Mouse (Mus musculus) natural killer cell, adult 2 months (primary cell): ENCODE results near the gene Dctpp1.
A peak's percentile ranks its signal among the peaks of the same experiment; 100 is the strongest.
"Not testable (repeated sequence)": the region's sequence is repeated elsewhere in the genome, so short reads cannot be mapped to it uniquely, and the experiment has no call there.

Experiments used
- DNase-seq, 2 experiments: peaks; one replicate each; pipeline ENCODE4 v3.0.0; 2022; ENCODE audit warnings: low spot score in 2 of 2

Dctpp1 gene

DNA sequence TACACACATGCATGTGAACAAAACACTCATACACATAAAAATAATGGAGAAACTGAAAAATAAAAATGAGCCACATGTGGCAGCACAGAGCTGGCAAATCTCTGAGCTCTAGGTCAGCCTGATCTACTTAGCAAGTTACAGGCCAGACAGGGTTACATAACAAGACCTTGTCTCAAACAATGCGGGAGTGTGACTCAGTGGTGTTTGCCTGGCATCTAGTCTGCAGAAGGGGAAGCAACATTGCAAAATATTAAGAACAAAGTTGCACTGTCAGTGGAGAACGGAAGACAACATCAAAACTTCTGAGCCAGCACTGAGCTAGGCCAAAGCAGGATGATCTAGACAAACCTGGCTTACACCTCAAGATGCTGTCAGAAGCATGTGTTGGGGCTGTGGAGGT, 9.7 kb upstream of the Dctpp1 start:
- DNase-seq: no peak

DNA sequence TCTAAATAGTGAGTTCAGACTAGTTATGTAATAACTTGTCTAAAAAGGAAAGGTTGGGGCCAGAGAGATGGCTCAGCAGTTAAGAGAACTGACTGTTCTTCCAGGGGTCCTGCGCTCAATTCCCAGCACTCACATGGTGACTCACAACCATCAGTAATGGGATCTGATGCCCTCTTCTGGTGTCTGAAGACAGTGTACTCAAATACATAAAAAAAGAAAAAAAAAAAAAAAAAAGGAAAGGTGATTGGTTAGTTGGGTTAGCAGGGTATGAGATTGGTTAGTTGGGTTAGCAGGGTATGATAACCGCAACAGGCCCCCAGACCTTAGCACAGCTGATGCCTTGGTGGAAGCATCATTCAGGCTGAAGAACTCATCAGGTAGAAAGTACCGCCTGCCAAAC, 3.0 kb upstream of the Dctpp1 start:
- no peak for DNase-seq

DNA sequence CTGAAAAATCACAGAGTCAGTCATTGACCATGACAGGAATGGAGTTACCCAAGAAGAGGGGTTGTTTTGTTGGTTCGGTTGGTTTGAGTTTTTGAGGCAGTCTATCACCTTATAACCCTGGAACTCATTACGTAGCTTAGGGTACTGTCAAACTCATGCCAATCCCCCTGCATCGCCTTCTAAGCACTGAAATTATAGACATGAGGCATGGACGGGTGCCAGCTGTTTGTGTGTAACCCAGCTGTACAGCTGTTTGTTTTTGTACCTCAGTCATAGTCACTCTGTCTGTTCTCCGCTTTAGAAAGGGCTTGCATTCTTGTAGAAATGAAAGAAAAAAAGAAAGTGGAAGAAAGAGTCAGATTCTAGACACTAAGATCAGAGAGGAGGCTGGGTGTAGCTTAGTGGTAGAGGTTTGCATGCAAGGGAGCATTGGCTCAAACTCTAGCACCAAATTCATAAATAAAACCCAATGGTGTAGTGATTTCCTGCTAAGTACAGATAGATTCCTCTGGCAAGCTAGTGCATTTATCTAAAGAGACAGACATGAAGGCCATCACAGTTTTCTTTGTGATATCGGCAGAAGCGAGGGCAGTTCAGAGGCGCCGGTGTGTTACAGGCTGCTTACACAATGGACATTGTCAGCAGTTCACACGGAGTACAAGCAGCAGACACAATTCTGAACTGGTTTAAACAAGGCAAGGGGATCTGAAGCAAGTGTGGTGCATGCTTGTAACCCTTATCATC, 1.9 kb upstream of the Dctpp1 start:
- DNase-seq: no peak

DNA sequence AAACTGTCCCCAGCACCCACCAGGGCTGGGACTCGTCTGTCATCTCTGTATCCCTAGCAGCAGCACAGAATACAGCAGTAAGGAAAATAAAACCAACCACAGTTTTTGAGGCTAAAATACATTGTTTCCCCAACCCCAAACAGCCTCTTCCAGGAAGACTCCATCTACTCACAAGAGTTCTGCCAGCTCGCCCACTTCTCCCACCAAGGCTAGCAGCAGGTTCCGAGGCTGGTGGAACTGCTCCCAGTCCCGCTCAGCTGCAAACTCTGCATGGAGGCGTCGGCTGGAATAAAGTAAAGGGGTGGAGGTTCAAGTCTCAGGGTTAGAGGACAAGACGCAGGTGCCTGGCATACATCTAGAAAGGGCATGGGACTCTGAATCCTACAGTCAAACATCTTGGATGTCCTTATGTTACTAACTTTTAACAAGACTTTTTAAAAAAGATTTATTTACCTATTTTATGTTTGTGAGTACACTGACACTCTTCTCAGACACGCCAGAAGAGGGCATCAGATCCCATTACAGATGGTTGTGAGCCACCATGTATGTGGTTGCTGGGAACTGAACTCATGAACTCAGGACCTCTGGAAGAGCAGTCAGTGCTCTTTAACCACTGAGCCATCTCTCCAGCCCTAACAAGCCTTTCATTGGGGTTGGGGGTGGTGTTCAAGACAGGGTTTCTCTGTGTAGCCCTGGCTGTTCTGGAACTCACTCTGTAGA, 1.2 kb downstream of the Dctpp1 start:
- DNase-seq: no peak

DNA sequence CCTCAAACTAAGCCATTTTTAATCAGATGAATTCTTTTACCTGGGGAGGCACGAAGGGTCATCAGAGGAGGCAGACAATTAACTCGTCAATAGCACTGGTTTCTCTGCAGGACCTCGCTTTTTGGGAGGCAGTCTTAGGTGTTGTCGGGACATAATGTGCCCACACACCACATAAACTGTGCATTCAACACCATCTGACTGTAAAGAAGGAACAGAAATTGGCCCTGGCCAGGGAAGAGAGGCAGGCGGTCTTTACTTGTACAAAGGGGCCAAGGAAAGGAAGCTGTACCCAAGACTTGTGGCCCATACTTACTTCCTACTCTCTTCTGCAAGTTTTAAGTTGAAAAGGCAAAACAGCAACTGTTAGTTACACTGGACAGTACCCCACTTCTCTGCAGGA, 4.0 kb downstream of the Dctpp1 start:
- DNase-seq: no peak

DNA sequence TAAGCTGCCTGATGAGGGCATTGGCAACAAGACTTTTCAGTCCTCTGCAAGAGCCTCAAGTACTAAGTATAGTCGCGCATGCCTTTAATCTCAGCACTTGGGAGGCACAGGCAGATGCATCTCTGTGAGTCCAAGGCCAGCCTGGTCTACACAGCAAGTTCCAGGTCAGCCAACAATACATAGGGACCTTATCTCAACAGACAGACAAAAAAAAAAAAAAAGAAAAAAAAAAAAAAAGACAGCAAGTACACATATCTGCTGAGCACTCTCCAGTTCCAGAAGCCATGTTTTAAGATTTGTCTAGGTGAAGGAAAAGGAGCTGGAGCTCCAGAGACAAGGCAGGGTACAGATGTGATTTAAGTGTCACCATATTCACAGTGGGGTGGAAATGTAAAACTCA, 4.5 kb downstream of the Dctpp1 start:
- no peak for DNase-seq

DNA sequence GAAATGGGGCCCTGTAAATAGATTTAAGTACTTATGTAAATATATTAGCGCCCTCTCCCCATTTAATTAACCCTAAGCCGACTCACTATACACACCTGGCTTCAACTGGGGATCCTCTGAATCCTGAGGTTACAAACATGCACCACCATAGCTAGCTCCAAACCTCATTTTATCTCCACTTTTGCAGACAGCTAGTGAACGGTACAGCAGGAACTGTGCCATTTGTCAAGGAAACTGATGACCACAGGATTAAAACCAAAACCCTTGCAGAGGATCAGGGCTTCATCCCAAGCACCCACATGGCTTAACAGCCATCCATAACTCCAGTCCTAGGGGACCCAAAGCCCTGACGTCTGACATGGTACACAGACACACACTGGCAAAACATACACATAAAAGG, 5.5 kb downstream of the Dctpp1 start:
- no peak for DNase-seq

DNA sequence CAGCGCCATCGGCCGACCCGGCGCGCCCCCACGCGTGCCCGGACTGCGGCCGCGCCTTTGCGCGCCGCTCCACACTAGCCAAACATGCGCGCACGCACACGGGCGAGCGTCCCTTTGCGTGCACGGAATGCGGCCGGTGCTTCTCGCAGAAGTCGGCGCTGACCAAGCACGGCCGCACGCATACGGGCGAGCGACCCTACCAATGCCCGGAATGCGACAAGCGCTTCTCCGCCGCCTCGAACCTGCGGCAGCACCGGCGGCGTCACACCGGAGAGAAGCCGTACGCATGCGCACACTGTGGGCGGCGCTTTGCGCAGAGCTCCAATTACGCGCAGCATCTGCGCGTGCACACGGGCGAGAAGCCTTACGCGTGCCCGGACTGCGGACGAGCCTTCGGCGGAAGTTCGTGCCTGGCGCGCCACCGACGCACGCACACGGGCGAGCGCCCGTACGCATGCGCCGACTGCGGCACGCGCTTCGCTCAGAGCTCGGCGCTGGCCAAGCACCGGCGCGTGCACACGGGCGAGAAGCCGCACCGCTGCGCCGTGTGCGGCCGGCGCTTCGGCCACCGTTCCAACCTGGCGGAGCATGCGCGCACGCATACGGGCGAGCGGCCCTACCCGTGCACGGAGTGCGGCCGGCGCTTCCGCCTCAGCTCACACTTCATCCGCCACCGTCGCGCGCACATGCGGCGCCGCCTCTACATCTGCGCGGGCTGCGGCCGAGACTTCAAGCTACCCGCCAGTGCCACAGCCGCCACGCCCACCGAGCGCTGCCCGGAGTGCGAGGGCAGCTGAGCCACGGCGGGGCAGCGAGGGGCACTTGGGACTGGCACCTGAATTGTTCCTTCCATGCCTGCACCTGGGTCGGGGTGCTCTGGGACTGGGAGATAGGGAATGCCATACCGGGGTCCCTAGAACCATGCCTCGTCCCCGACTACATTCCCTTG, 6.4 kb downstream of the Dctpp1 start:
- DNase-seq: peak; percentile 89 to 93

DNA sequence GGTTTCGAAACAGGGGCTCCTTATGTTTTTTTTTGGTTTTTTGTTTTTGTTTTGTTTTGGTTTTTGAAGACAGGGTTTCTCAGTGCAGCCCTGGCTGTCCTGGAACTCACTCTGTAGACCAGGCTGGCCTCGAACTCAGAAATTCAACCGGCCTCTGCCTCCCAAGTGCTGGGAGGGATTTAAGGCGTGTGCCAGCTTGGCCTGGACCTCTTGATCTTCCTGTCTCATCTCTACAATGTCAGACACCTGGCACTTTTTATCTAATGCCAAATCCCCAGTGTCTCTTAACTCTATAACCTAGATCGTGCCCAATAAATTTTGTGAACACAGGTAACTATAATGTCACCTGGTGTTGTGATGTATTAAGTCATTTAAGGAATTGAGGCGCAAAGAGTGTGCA, 7.2 kb downstream of the Dctpp1 start:
- DNase-seq: no peak

DNA sequence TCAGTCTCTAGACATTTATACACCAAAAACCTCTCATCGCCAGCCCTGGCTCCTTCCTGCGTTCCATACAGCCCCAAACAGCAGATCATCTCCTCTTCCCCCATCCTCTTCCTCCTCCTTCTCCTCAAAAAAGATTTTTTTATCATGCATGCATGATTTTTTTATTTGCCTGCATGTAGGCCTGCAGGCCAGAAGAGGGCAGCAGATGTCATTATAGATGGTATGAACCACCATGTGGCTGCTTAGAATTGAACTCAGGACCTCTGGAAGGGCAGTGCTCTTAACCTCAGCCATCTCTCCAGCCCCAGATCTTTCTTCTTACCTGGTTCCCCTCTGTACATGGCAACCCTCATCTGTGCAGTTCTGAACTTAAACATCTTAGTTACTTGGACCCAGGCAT, 8.1 kb downstream of the Dctpp1 start:
- peak; percentile 38 to 40 for DNase-seq

DNA sequence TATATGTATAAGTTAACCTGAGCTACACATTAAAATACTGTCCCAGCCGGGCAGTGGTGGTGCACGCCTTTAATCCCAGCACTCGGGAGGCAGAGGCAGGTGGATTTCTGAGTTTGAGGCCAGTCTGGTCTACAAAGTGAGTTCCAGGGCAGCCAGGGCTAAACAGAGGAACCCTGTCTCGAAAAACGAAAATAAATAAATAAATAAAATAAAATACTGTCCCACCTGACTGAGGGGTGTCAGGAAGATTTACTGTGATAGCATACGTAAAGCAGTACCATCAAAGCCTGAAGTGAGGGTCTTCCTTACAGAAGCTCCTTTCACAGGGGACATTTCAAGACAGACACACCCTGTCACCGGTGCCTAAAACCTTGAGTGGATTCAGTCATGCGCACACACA, 10.0 kb downstream of the Dctpp1 start:
- DNase-seq: not testable (repeated sequence)

DNA sequence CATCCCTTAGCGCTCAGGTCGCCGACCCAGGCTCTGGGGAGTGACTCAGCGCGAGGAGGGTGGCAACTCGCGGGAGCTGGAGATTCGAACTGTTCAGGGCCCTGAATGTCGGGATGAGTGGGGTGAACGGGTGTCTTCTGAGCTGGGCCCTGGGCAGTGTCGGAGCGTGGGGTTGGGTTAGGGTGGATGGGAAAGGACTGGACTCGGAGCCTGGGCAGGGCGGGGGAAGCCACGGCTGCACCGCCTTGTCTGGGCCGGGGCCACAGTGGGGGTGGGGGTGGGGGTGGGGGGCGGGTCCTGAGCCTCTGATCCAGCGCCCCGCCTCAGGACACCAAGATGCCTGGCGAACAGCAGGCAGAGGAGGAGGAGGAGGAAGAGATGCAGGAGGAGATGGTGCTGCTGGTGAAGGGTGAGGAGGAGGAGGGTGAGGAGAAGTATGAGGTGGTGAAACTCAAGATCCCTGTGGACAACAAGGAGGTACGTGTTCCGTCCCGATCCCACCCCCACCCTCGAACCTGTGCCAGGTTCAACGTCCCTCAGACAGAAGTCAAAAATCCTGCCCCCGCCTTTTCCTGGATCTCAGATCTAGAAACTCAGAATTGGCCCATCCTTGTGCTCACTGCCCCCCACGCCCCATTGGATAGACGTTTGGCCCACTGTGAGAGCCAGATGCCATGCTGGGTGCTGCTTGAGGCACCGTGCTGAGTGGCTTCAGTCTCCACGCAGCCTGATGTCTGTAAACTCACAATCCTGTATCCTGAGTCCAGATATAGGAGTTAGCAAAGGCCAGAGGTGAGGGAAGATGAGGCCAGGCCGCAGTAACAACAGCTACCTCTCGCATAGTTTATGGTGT, 15.6 kb downstream of the Dctpp1 start:
- no peak for DNase-seq

DNA sequence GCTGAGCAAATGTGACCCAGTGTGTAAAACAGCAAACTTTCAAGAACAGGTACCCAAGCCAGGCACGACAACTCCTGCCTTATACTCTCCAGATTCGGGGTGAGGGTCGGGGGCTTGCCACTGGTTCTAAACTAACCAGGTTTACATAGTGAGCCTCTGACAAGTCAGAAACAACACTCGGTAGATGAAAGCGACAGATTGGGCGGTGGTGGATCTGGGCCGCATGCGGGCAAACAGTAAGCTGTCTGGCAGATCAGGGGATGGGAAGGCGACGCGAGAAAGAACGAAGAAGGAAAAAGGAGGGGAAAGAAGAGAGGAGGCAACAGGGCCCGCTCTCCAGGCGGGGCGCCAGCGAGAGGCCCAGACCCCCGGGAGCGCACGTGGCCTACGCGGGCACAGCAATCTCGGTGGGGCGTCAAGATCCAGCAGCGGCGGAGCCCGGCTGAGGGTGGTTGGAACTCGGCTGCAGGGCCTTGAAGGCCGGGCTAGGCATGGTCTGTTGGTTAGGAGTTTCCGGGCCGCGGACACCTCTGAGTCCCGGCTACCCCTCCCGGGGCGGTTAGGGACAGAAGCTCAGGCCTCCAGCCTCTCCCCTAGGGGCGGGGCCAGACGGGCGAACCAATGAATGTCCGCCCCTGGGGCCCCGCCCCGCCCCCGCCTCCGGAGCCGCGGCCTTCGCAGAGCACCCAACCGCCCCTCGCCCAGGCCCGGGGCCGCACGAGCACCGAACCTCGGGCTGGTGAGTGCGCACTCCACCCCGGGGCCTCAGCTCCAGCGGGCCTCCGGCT, 16.4 kb downstream of the Dctpp1 start, which contains the start of gene Zfp771:
Gene Zfp771 (plus strand): TSS at position 405 of the 788 bp plus-strand sequence.
- DNase-seq: peak; percentile 91

DNA sequence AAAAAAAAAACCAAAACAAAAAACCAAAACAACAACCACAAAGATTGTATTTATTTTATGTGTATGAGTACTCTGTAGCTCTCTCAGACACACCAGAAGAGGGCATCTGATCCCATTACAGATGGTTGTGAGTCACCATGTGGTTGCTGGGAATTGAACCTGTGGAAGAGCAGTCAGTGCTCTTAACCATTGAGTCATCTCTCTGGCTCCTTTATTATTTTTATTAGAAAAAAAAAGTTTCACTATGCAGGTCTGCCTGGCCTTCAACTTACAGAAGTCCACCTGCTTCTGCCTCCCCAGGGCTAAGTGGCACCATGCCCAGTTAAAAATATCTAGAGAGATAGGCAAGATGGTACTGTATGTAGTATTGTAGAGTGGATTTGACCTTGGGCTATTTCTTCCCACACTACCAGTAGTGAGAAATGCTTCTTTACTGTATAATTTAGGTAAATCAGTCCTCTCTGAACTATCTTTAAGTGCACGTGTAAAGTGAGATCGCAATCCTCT, 17.1 kb downstream of the Dctpp1 start:
- no peak for DNase-seq

DNA sequence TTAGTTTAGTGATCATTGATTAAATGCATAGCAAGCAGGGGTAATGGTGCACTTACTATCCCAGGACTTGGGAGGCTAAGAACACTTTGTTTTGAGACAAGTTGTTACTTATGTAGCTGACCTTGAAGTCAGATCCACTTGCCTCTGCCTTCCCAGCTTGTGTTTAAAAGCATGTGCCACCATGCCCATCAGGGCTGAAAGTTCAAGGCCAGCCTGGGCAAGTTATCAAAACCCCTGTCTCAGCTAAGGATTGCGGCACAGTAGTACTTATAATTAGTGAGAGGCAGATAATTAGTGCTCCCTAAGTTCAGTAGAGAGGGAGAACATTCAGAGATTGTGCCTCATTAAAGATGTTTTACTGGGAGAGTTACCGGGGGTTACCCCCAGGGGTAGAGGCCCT, 25.7 kb downstream of the Dctpp1 start:
- DNase-seq: no peak

DNA sequence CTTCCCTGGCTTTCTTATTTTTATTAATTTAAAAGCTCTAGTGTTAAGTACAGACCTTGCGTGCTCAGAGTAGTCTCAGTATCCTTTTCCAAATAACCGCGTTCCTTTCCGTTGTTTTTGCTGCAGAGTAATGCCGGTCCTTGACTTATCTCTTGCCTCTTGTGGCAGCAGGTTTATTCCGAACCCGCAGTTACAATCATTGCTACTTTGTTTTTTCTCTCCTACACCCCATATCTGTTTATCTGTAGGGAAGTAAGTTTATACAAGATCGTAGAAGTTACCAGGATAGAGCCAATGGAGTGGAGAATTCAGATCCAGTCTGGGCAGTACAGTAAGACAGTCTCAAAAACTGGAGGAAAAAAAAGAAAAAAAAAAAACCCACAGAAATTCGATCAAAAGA, 26.7 kb downstream of the Dctpp1 start:
- DNase-seq: no peak

DNA sequence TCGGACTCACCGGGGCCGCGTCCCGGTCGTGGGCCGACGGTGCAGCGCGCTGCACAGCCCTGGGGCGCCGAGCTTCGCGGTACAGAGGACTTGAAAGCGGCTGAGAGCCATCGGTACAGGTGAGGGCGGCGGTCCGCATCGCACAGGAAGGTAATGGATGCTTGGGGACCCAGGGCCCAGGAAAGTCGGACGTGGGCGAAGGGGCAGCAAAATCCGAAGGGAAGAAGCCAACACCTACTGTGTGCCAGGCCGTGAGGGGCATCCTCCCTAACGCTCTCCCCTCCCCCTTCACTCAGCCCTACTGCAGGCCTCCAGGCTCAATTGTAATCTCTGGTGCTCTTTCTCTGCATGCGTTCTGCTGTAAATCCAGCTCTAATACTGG, 27.1 kb downstream of the Dctpp1 start:
- DNase-seq: peak in 1 of 2 experiments; percentile 16

DNA sequence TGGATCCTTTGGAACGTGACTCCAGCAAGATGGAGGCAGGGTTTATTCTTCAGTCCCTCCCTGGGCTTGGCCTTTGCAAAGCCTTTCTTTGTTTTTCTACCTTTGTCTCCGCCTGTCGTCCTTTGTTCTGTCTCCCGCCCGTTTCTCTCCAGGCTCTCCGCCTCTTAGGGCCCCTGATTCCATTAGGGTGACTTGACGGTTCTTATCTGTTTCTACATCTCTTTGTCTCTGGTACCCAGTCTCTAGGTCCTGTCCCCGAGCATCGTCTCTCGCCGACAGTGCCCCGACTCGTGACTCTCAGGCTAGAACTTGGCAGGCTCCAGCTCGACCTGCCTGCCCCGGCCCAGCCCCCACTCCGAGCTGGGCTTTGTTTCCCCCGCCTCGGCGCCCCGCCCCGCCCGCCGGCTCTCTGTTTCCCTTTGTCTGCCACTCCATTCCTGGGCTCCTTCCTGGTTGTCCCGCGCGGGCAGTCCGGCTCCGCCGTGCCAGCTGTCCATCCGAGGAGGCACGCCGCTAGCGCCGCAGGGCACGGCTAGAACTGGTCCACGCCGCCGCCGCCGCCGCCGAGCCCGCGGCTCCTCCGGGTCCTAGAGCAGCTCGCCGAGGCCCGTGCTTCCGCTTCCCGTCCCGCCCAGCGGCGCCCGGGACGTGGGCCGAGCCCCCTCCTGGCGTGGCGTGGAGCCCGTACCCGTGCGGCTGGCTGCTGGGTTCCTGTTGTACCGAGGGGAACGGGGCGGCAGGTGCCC, 27.7 kb downstream of the Dctpp1 start, which contains the start of the genes Zfp553 and Sept1:
Gene Zfp553 (plus strand): TSS at position 440 of the 746 bp plus-strand sequence.
Gene Sept1 (minus strand): TSS at position 509 of the 746 bp plus-strand sequence.
- peak; percentile 61 to 67 for DNase-seq
